Mouse (Mus musculus) forebrain, embryonic 11.5 days (tissue): ENCODE measurements around the gene Pbdc1. TPM values are rescaled to one million over a fixed set of nuclear protein-coding genes. Genes with fewer than 3 reads are reported as not detected.
"Not testable (repeated sequence)": the region's sequence is repeated elsewhere in the genome, so short reads cannot be mapped to it uniquely, and the experiment has no call there.

Experiments
- ATAC-seq: fragments of 200-750 bp; cut with Nextera tagmentation; replicated peaks from 2 replicates; pipeline ENCODE4 v1.8.0; 2017; ENCODE audit warnings: moderate TSS enrichment; ENCODE audit not compliant: low FRiP score
- DNase-seq: peaks from one replicate; pipeline ENCODE4 v3.0.0-alpha.2; 2017; ENCODE audit warnings: low spot score
- H3K27ac ChIP-seq: fragments of 300-500 bp; sonication (generic); 2 replicates; pipeline ENCODE4 v1.5.1; 2014; ENCODE audit warnings: low read depth, low read length
- H3K27me3 ChIP-seq: fragments of 300-500 bp; sonication (generic); 2 replicates; pipeline ENCODE4 v1.6.1; 2014; ENCODE audit warnings: mild to moderate bottlenecking, low read length, mixed read lengths; ENCODE audit not compliant: control insufficient read depth, insufficient read depth
- H3K36me3 ChIP-seq: fragments of 300-500 bp; sonication (generic); 2 replicates; pipeline ENCODE4 v1.6.1; 2014; ENCODE audit warnings: mild to moderate bottlenecking, low read length, moderate library complexity, mixed read lengths; ENCODE audit not compliant: control insufficient read depth, insufficient read depth
- H3K4me1 ChIP-seq: fragments of 300-500 bp; sonication (generic); replicated peaks from 2 replicates; pipeline ENCODE4 v1.6.1; 2014; ENCODE audit warnings: low read length, mixed read lengths; ENCODE audit not compliant: control insufficient read depth, insufficient read depth
- H3K4me2 ChIP-seq: fragments of 300-500 bp; sonication (generic); 2 replicates; pipeline ENCODE4 v1.6.1; 2014; ENCODE audit warnings: low read depth, mild to moderate bottlenecking, low read length, moderate library complexity, mixed read lengths; ENCODE audit not compliant: severe bottlenecking
- H3K4me3 ChIP-seq: fragments of 300-500 bp; sonication (generic); 2 replicates; pipeline ENCODE4 v1.5.1; 2014; ENCODE audit warnings: low read depth, low read length
- H3K9ac ChIP-seq: fragments of 300-500 bp; sonication (generic); 2 replicates; pipeline ENCODE4 v1.6.1; 2014; ENCODE audit warnings: low read length
- H3K9me3 ChIP-seq: fragments of 300-500 bp; sonication (generic); 2 replicates; pipeline ENCODE4 v1.6.1; 2016; ENCODE audit warnings: low read length, mixed read lengths; ENCODE audit not compliant: control insufficient read depth
- WGBS: fragments of 180-500 bp; shearing (Covaris S2); extraction: QIAGEN DNeasy Blood & Tissue Kit; methylation state at CpG from one replicate; pipeline ENCODE4 v1.1.7; 2014; 5-methylcytosine and 5-hydroxymethylcytosine counted together
- polyA plus RNA-seq: library from polyadenylated mRNA; unstranded; fragments of >200 nt; fragmentation: Nextera tagmentation; extraction: Ambion mirVana; gene quantifications from 2 replicates; pipeline ENCODE4 v1.2.1, GENCODE M21; 2014

The Pbdc1 gene
- polyA plus RNA-seq, 1 experiment from 2014 or later = 73.3 TPM

- no peaks in the 10 kb centered on the region for H3K27me3 ChIP-seq
- H3K27ac ChIP-seq = no peak overlapping the region
- no peaks in the 10 kb centered on the region for H3K9me3 ChIP-seq
- H3K4me1 ChIP-seq = no peaks in the 10 kb centered on the region
- DNase-seq (no peak), ATAC-seq (no peak)
- H3K4me3 ChIP-seq = no peak overlapping the region
- H3K36me3 ChIP-seq = no peaks in the 10 kb centered on the region
- WGBS = 52% methylated on average over 5 of the region's 5 CpGs
- no peak overlapping the region for H3K9ac ChIP-seq
- H3K4me2 ChIP-seq = no peak overlapping the region
Observed at GRCm38 (mm10) chrX:105104175-105104574, 24.6 kb downstream of the Pbdc1 start.

DNA sequence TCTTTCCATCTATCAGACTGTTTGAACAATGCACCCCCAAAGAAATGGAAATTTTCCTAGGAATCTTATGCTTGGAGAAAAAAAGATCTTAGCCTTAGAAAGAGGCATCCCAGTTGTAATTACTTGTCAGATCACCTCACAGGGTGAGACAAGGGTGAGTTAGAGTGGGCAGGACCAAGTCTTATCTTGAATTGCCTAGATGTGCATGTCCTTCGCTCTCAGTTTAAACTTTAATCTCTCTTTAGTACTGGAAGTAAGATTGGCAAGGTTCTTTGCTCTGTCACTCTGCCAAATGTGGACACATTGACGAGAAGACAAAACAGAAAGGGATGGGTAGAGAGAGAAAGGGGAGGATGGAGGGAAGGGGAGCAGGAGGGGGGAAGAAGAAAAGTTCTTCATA lies 35.4 kb downstream of the Pbdc1 start:
- Histone ChIP-seq H3K27ac (no peak overlapping the region), H3K4me2 (no peak overlapping the region), H3K27me3 (peaks cover 10% of the 10 kb centered on the region), H3K9me3 (no peaks in the 10 kb centered on the region), H3K9ac (no peak overlapping the region), H3K36me3 (no peaks in the 10 kb centered on the region), H3K4me3 (no peak overlapping the region), H3K4me1 (no peaks in the 10 kb centered on the region)
- 88% methylated on average over 2 of the region's 2 CpGs for WGBS
- DNase-seq = no peak
- no peak for ATAC-seq

DNA sequence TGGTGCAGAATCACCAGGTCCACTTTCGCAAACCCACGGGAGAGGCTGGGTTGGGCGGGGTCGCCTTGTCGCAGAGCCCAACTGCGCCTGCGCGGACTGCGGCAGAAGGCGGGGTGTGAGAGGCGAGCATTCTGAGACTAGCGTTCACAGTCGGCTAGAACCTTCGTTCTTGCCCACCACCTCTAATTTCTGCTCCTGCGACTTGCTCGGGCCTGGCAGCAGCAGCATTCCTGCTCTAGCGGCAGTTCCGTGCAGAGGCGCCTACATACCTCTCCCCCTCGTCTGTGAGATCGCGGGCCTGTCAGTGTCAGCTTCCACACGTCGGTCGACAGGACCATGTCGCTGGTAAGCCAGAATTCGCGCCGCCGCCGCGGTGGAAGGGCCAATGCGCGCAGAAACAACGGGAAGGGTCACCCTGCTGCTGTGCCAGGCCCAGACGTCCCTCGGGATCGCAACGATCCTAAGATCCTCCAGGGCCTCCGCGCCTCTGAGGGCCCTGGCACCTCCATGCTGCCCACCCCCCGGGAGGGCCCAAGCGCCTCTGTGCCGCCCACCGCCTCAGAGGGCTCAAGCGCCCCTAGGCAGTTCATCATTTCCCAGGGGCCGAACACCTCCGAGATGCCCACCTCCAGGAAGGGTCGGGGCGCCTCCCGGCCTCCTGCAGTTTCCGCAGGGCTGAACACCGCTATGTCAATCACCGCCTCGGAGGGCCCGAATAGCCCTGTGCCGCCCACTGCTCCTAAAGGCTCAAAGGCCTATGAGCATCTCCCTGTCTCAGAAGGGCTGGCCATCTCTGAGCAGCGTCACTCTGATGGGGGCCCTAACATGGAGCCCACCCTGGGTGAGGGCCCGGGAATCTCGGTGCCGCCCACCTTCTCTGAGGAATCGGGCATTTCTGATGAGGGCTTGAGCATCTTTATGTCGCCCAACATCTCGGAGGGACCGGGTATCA lies 41.0 kb downstream of the Pbdc1 start, which contains the start of gene Magee1:
Gene Magee1 (plus strand): TSS at position 104 of the 952 bp plus-strand sequence.
- Histone ChIP-seq H3K27ac (0 out of 2 replicates have a peak within 1 kb of the TSS, but pooled peaks have one; percentile 18), H3K9me3 (no peaks in the 10 kb centered on the region), H3K27me3 (peaks cover 35% of the 10 kb centered on the region), H3K4me1 (no peaks in the 10 kb centered on the region), H3K4me3 (peak within 1 kb of the TSS; percentile 50), H3K9ac (peak within 1 kb of the TSS; percentile 57), H3K4me2 (peak within 1 kb of the TSS; percentile 76), H3K36me3 (no peaks in the 10 kb centered on the region)
- WGBS = 15% methylated on average over 59 of the region's 65 CpGs
- DNase-seq (peak; percentile 80), ATAC-seq (peak; percentile 73)

DNA sequence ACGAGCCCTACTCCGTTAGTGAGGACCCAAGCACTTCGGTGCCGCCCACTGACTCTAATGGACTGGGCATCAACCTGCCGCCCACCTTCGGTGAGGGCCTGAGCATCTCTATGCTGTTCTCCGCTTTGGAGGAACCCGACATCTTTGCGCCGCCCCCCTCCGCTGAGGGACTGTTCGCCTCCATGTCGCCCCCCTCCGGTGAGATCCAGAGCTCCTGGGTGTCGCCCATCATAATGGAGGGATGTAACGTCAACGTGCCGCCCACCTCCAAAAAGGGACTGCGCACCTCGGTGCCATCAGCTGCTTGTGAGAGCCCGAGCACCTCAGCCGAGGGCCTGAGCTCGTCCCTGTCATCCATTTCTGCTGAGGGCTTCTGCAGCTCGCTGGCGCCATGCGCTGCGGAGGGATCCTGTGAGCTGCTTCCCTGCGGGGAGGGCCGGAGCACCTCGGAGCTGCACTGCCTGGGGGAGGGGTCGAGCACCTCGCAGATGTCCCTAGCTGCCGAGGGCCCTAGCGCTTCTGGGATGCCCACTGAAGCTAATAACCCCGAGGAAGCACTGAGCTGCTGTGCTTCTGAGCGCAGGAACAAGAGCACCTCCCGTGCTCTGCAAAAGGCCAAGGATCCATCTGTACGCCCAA lies 41.8 kb downstream of the Pbdc1 start:
- no peaks in the 10 kb centered on the region for H3K36me3 ChIP-seq
- peak overlapping the region; percentile 50 for H3K4me3 ChIP-seq
- H3K4me2 ChIP-seq = peak overlapping the region; percentile 76
- H3K27me3 ChIP-seq = peaks cover 35% of the 10 kb centered on the region
- DNase-seq (peak; percentile 80), ATAC-seq (peak; percentile 89)
- H3K27ac ChIP-seq = no peak overlapping the region
- WGBS = 19% methylated on average over 38 of the region's 38 CpGs
- peak overlapping the region; percentile 57 for H3K9ac ChIP-seq
- H3K9me3 ChIP-seq = no peaks in the 10 kb centered on the region
- H3K4me1 ChIP-seq = no peaks in the 10 kb centered on the region

GRCm38 (mm10) chrX:105124903-105125302 lies 45.3 kb downstream of the Pbdc1 start:
- 21% methylated on average over 2 of the region's 3 CpGs for whole genome bisulfite sequencing
- H3K9ac ChIP-seq = no peak overlapping the region
- no peak overlapping the region for H3K4me2 ChIP-seq
- no peaks in the 10 kb centered on the region for H3K4me1 ChIP-seq
- H3K27ac ChIP-seq = no peak overlapping the region
- no peaks in the 10 kb centered on the region for H3K36me3 ChIP-seq
- no peak overlapping the region for H3K4me3 ChIP-seq
- H3K27me3 ChIP-seq = peaks cover 26% of the 10 kb centered on the region
- no peak for ATAC-seq
- no peak for DNase-seq
- no peaks in the 10 kb centered on the region for H3K9me3 ChIP-seq

DNA sequence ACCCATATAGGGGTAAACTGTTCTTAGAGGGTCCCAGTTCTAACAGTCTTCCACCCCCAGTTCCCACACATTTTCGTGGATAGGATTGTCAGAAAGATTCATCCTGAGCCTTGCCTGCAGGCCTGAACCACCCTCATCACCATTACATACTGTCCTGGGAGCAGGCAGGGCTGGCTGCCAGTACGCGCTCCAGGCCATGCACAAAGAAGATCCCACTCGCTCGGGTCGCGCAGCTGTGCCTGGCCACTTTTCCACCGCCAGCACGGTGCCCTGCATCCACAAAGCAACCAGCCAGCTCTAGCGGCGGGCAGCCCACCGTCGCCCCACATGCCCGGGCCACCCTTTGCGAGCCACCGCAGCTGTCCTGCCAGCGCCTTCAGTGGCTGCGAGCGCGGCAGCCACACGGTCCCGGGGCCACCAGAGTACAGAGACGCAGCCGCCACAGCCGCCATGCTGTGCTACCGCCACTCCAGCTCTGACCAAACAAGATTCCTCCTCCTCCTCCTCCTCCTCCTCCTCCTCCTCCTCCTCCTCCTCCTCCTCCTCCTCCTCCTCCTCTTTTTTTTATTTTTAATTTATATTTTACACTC lies 72.4 kb downstream of the Pbdc1 start:
- 0 out of 2 replicates have a peak, but pooled peaks have one; percentile 33 for ATAC-seq
- H3K9ac ChIP-seq = no peak overlapping the region

DNA sequence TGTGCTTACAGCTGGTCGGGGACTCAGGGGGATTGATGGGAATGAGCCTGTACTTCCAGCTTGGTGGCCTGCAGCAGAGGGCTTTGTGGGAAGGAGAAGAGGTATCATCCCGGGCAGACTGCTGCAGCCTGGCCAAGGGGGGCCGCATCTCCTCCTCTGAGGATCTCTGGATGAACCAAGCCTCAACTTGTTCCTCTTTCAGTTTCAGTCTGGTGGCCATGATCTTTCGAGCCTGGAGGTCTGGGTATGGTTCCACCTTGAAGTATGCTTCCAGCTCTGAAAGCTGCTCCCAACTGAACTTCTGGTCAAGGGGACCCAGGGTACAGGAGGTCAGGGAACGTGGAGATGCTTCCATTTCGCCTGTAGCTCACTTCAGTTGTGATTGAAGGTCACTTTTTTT lies 85.5 kb downstream of the Pbdc1 start:
- not testable (repeated sequence) for ATAC-seq, DNase-seq, H3K9ac ChIP-seq, H3K4me2 ChIP-seq, H3K9me3 ChIP-seq, H3K27me3 ChIP-seq, H3K4me3 ChIP-seq, H3K36me3 ChIP-seq, H3K27ac ChIP-seq, H3K4me1 ChIP-seq
- WGBS = 76% methylated on average over 5 of the region's 6 CpGs

More for the DNA sequence above, 72.4 kb downstream of the Pbdc1 start:
- 0 out of 2 replicates have a peak overlapping the region, but pooled peaks have one; percentile 24 for H3K4me2 ChIP-seq
- DNase-seq = peak; percentile 49
- H3K27ac ChIP-seq = no peak overlapping the region
- no peaks in the 10 kb centered on the region for H3K9me3 ChIP-seq
- no peaks in the 10 kb centered on the region for H3K4me1 ChIP-seq
- 57% methylated on average over 22 of the region's 26 CpGs for WGBS
- peaks cover 4% of the 10 kb centered on the region; the same call in 1 of the 2 replicates for H3K27me3 ChIP-seq
- H3K4me3 ChIP-seq = no peak overlapping the region
- H3K36me3 ChIP-seq = no peaks in the 10 kb centered on the region
